Mouse (Mus musculus) MEL (cell line): ENCODE measurements around the gene Sec1. TPM values are rescaled to one million over a fixed set of nuclear protein-coding genes. Genes with fewer than 3 reads are reported as not detected.

ENCODE experiments used
- DNase-seq: peaks from one replicate; pipeline ENCODE4 v3.0.0; 2011; ENCODE audit warnings: low read depth, low spot score
- H3K27ac ChIP-seq: 2 replicates; pipeline ENCODE4 v1.5.1; 2012; ENCODE audit warnings: low read depth, mild to moderate bottlenecking, control low read depth, low read length, moderate library complexity; ENCODE audit not compliant: control insufficient read depth
- H3K27me3 ChIP-seq, 2 experiments: fragments of 150-350 bp in 1 of 2; sonication (generic) in 1 of 2; 2 replicates each; pipeline ENCODE4 v1.6.1; 2012; ENCODE audit warnings: low read length in 2 of 2, mild to moderate bottlenecking in 2 of 2, improper control_type of control experiment in 1 of 2, moderate library complexity in 1 of 2; ENCODE audit not compliant: insufficient read depth in 2 of 2, control insufficient read depth in 1 of 2
- H3K36me3 ChIP-seq, 2 experiments: 2 replicates each; pipeline ENCODE4 v1.6.1; 2012 to 2014; ENCODE audit warnings: low read length in 2 of 2, improper control_type of control experiment in 1 of 2, inconsistent platforms in 1 of 2, mild to moderate bottlenecking in 1 of 2; ENCODE audit not compliant: insufficient read depth in 2 of 2, control insufficient read depth in 1 of 2
- H3K4me1 ChIP-seq, 2 experiments: fragments of 150-350 bp in 1 of 2; sonication (generic) in 1 of 2; 2 replicates each; pipeline ENCODE4 v1.6.1; 2012; ENCODE audit warnings: low read length in 2 of 2, improper control_type of control experiment in 1 of 2, mild to moderate bottlenecking in 1 of 2; ENCODE audit not compliant: insufficient read depth in 2 of 2, control insufficient read depth in 1 of 2
- H3K4me3 ChIP-seq, 2 experiments: fragments of 150-350 bp in 1 of 2; sonication (generic) in 1 of 2; 2 replicates each; pipeline ENCODE4 v1.5.1; 2012; ENCODE audit warnings: low read depth in 2 of 2, low read length in 2 of 2, mild to moderate bottlenecking in 2 of 2, moderate library complexity in 2 of 2, control low read depth in 1 of 2, improper control_type of control experiment in 1 of 2; ENCODE audit not compliant: control insufficient read depth in 1 of 2, insufficient read depth in 1 of 2
- H3K79me2 ChIP-seq: 2 replicates; pipeline ENCODE4 v1.6.1; 2012; ENCODE audit warnings: mild to moderate bottlenecking, low read length, moderate library complexity; ENCODE audit not compliant: control insufficient read depth, poor library complexity, insufficient read depth
- H3K9ac ChIP-seq: 2 replicates; pipeline ENCODE4 v1.6.1; 2012; ENCODE audit warnings: low read depth, mild to moderate bottlenecking, control low read depth, low read length, moderate library complexity; ENCODE audit not compliant: control insufficient read depth, poor library complexity, severe bottlenecking
- H3K9me3 ChIP-seq: fragments of 150-350 bp; sonication (generic); replicated peaks from 2 replicates; pipeline ENCODE4 v1.6.1; 2012; ENCODE audit warnings: mild to moderate bottlenecking, low read length, improper control_type of control experiment, moderate library complexity; ENCODE audit not compliant: insufficient read depth
- BHLHE40 ChIP-seq: IDR thresholded peaks from 2 replicates; pipeline ENCODE4 v1.6.1; 2012; ENCODE audit warnings: low read depth, mild to moderate bottlenecking, inconsistent platforms, low read length, improper control_type of control experiment, borderline replicate concordance
- CHD2 ChIP-seq: IDR thresholded peaks from 2 replicates; pipeline ENCODE4 v1.6.1; 2011; ENCODE audit warnings: low read length, improper control_type of control experiment
- CTCF ChIP-seq, 3 experiments: IDR thresholded peaks in 2 of 3; conservative IDR thresholded peaks in 1 of 3; 2 replicates each; pipeline ENCODE4 v1.5.1; 2011 to 2012; ENCODE audit warnings: low read length in 3 of 3, low read depth in 2 of 3, mild to moderate bottlenecking in 2 of 3, improper control_type of control experiment in 1 of 3, inconsistent platforms in 1 of 3, mixed read lengths in 1 of 3, moderate library complexity in 1 of 3; ENCODE audit not compliant: control insufficient read depth in 1 of 3, insufficient read depth in 1 of 3, poor library complexity in 1 of 3, severe bottlenecking in 1 of 3
- ELF1 ChIP-seq: IDR thresholded peaks from 2 replicates; pipeline ENCODE4 v1.6.1; 2014; ENCODE audit warnings: low read depth, mild to moderate bottlenecking, inconsistent platforms, low read length, improper control_type of control experiment, moderate library complexity
- EP300 ChIP-seq, 2 experiments: IDR thresholded peaks; 2 replicates each; pipeline ENCODE4 v1.6.1; 2011; ENCODE audit warnings: improper control_type of control experiment in 2 of 2, low read length in 2 of 2, low read depth in 1 of 2, mild to moderate bottlenecking in 1 of 2
- ETS1 ChIP-seq: IDR thresholded peaks from 2 replicates; pipeline ENCODE4 v1.6.1; 2012; ENCODE audit warnings: low read depth, mild to moderate bottlenecking, inconsistent platforms, low read length, improper control_type of control experiment, moderate library complexity
- GATA1 ChIP-seq: IDR thresholded peaks from 2 replicates; pipeline ENCODE4 v1.6.1; 2011; ENCODE audit warnings: low read depth, low read length, improper control_type of control experiment
- HCFC1 ChIP-seq: IDR thresholded peaks from 2 replicates; pipeline ENCODE4 v1.6.1; 2012; ENCODE audit warnings: low read depth, mild to moderate bottlenecking, inconsistent platforms, low read length, improper control_type of control experiment, moderate library complexity
- JUND ChIP-seq: IDR thresholded peaks from 2 replicates; pipeline ENCODE4 v1.6.1; 2011; ENCODE audit warnings: low read depth, mild to moderate bottlenecking, improper control_type of control experiment, low read length
- KAT2A ChIP-seq: conservative IDR thresholded peaks from 2 replicates; pipeline ENCODE4 v1.6.1; 2012; ENCODE audit warnings: low read depth, low read length, improper control_type of control experiment, inconsistent platforms
- MAFK ChIP-seq: IDR thresholded peaks from 2 replicates; pipeline ENCODE4 v1.6.1; 2011; ENCODE audit warnings: low read depth, mild to moderate bottlenecking, low read length, improper control_type of control experiment, borderline replicate concordance
- MAX ChIP-seq: IDR thresholded peaks from 2 replicates; pipeline ENCODE4 v1.6.1; 2011; ENCODE audit warnings: low read length, improper control_type of control experiment
- MAZ ChIP-seq: IDR thresholded peaks from 2 replicates; pipeline ENCODE4 v1.6.1; 2012; ENCODE audit warnings: low read depth, mild to moderate bottlenecking, inconsistent platforms, low read length, improper control_type of control experiment
- MEF2A ChIP-seq: IDR thresholded peaks from 2 replicates; pipeline ENCODE4 v1.6.1; 2014; ENCODE audit warnings: low read depth, mild to moderate bottlenecking, inconsistent platforms, low read length, improper control_type of control experiment; ENCODE audit not compliant: poor library complexity, insufficient replicate concordance, severe bottlenecking; ENCODE audit errors: extremely low read depth
- MXI1 ChIP-seq: IDR thresholded peaks from 2 replicates; pipeline ENCODE4 v1.6.1; 2011; ENCODE audit warnings: mild to moderate bottlenecking, low read depth, low read length, improper control_type of control experiment
- MYB ChIP-seq: IDR thresholded peaks from 2 replicates; pipeline ENCODE4 v1.6.1; 2011; ENCODE audit warnings: mild to moderate bottlenecking, low read depth, low read length, improper control_type of control experiment
- MYC ChIP-seq: IDR thresholded peaks from 2 replicates; pipeline ENCODE4 v1.6.1; 2011; ENCODE audit warnings: low read depth, mild to moderate bottlenecking, low read length, improper control_type of control experiment, moderate library complexity
- NELFE ChIP-seq: IDR thresholded peaks from 2 replicates; pipeline ENCODE4 v1.6.1; 2011; ENCODE audit warnings: low read depth, low read length, improper control_type of control experiment
- NRF1 ChIP-seq: IDR thresholded peaks from 2 replicates; pipeline ENCODE4 v1.6.1; 2014; ENCODE audit warnings: low read depth, mild to moderate bottlenecking, inconsistent platforms, low read length, improper control_type of control experiment, moderate library complexity; ENCODE audit not compliant: poor library complexity, insufficient read depth, severe bottlenecking
- POLR2A ChIP-seq, 2 experiments: IDR thresholded peaks; 2 replicates each; pipeline ENCODE4 v1.6.1; 2011 to 2012; ENCODE audit warnings: low read length in 2 of 2, mild to moderate bottlenecking in 2 of 2, control low read depth in 1 of 2, improper control_type of control experiment in 1 of 2, low read depth in 1 of 2, moderate library complexity in 1 of 2; ENCODE audit not compliant: control insufficient read depth in 1 of 2, insufficient read depth in 1 of 2, poor library complexity in 1 of 2
- POLR2AphosphoS5 ChIP-seq: IDR thresholded peaks from 2 replicates; pipeline ENCODE4 v1.6.1; 2012; ENCODE audit warnings: low read depth, borderline replicate concordance, mild to moderate bottlenecking, inconsistent platforms, low read length, moderate library complexity, mixed read lengths
- RAD21 ChIP-seq: IDR thresholded peaks from 2 replicates; pipeline ENCODE4 v1.6.1; 2011; ENCODE audit warnings: mild to moderate bottlenecking, low read depth, low read length, improper control_type of control experiment
- RCOR1 ChIP-seq: IDR thresholded peaks from 2 replicates; pipeline ENCODE4 v1.6.1; 2012; ENCODE audit warnings: low read depth, mild to moderate bottlenecking, inconsistent platforms, low read length, improper control_type of control experiment
- SIN3A ChIP-seq: IDR thresholded peaks from 2 replicates; pipeline ENCODE4 v1.6.1; 2012; ENCODE audit warnings: low read length, improper control_type of control experiment, inconsistent platforms
- SMC3 ChIP-seq: IDR thresholded peaks from 2 replicates; pipeline ENCODE4 v1.6.1; 2011; ENCODE audit warnings: low read depth, low read length, improper control_type of control experiment
- TAL1 ChIP-seq: IDR thresholded peaks from 2 replicates; pipeline ENCODE4 v1.6.1; 2012; ENCODE audit warnings: mild to moderate bottlenecking, inconsistent platforms, low read length, moderate library complexity, mixed read lengths
- TCF12 ChIP-seq: IDR thresholded peaks from 2 replicates; pipeline ENCODE4 v1.6.1; 2014; ENCODE audit warnings: low read depth, mild to moderate bottlenecking, inconsistent platforms, low read length, improper control_type of control experiment, moderate library complexity
- UBTF ChIP-seq: IDR thresholded peaks from 2 replicates; pipeline ENCODE4 v1.6.1; 2012; ENCODE audit warnings: low read depth, mild to moderate bottlenecking, inconsistent platforms, low read length, improper control_type of control experiment, moderate library complexity, borderline replicate concordance; ENCODE audit not compliant: insufficient read depth
- USF2 ChIP-seq, 2 experiments: IDR thresholded peaks; 2 replicates each; pipeline ENCODE4 v1.6.1; 2011 to 2012; ENCODE audit warnings: improper control_type of control experiment in 2 of 2, low read length in 2 of 2, borderline replicate concordance in 1 of 2, inconsistent platforms in 1 of 2, low read depth in 1 of 2, mild to moderate bottlenecking in 1 of 2; ENCODE audit not compliant: insufficient read depth in 1 of 2
- ZC3H11A ChIP-seq: IDR thresholded peaks from 2 replicates; pipeline ENCODE4 v1.6.1; 2012; ENCODE audit warnings: low read depth, mild to moderate bottlenecking, inconsistent platforms, low read length, improper control_type of control experiment
- ZMIZ1 ChIP-seq: IDR thresholded peaks from 2 replicates; pipeline ENCODE4 v1.6.1; 2012; ENCODE audit warnings: low read depth, mild to moderate bottlenecking, inconsistent platforms, low read length, improper control_type of control experiment, moderate library complexity
- ZNF384 ChIP-seq: IDR thresholded peaks from 2 replicates; pipeline ENCODE4 v1.6.1; 2012; ENCODE audit warnings: low read depth, mild to moderate bottlenecking, inconsistent platforms, low read length, improper control_type of control experiment
- polyA plus RNA-seq, 2 experiments: library from polyadenylated mRNA; stranded (reverse) in 1 of 2; unstranded in 1 of 2; fragments of >175 nt in 1 of 2; fragments of >200 nt in 1 of 2; gene quantifications; 2 replicates each; pipeline versions ENCODE4 v1.2.1 to v1.2.4; 2012; ENCODE audit warnings: low replicate concordance in 2 of 2, low read depth in 1 of 2; ENCODE audit not compliant: insufficient read length in 2 of 2, insufficient read depth in 1 of 2, missing spikeins in 1 of 2
- total RNA-seq: library from RNA; depleted of rRNA; stranded (reverse); fragments of 300-350 nt; gene quantifications from 2 replicates; pipeline ENCODE4 v1.2.3, GENCODE M21; 2012

The Sec1 gene
- total and polyA plus RNA-seq, 3 experiments: not detected

DNA sequence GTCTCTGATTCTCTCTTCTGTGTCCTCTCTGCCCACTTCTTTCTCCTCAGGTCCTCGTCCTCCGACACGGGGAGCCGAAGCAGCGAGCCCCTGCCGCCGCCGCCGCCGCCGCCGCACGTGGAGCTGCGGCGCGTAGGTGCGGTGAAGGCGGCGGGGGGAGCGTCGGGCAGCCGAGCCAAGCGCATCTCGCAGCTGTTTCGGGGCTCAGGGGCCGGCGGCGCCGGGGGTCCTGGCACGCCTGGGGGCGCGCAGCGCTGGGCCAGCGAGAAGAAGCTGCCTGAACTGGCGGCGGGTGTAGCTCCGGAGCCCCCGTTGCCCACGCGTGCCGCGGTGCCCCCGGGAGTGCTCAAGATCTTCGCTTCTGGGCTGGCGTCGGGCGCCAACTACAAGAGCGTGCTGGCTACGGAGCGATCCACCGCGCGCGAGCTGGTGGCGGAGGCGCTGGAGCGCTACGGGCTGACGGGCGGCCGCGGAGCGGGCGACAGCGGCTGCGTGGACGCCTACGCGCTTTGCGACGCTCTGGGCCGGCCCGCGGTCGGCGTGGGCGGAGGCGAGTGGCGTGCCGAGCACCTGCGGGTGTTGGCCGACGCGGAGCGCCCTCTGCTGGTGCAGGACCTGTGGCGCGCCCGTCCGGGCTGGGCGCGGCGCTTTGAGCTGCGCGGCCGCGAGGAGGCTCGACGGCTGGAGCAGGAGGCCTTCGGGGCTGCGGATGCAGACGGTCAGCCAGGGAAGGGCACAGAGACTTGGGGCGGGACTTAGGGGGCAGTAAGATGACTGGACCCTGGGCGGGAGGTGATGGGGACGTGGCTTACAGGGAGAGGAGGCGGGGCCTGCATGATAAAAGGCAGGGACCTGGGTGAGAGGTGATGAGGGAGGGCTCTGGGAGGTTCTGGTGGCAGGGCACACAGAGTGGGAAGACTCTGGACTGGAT is 65.6 kb downstream of the Sec1 start:
- peaks cover 2% of the 10 kb centered on the region; the same call in 1 of the 2 replicates for H3K79me2 ChIP-seq
- H3K36me3 ChIP-seq: no peaks in the 10 kb centered on the region
- H3K9ac ChIP-seq: peak overlapping the region; percentile 88
- peak; percentile 89 for DNase-seq
- no peaks in the 10 kb centered on the region for H3K27me3 ChIP-seq
- peak overlapping the region; percentile 59 to 60 for H3K4me3 ChIP-seq
- H3K4me1 ChIP-seq: peaks cover 0 to 13% of the 10 kb centered on the region in 2 experiments; a peak in 1 of 4 replicates
- TF ChIP-seq BHLHE40: peak; percentile 80
- TF ChIP-seq TCF12: peak; percentile 46; the same call in 1 of the 2 replicates
- TF ChIP-seq MYC: 0 out of 2 replicates have a peak, but pooled peaks have one; percentile 39
- TF ChIP-seq ZMIZ1: no peak
- TF ChIP-seq HCFC1: peak; percentile 57
- peak; percentile 62 to 65; a peak in 3 of 4 replicates for TF ChIP-seq POLR2A (IDR thresholded peaks at IDR 0.05; ENCODE audit: control insufficient read depth in 1 of 2, insufficient read depth in 1 of 2, low read depth in 1 of 2, low read length in 2 of 2, poor library complexity in 1 of 2)
- no peak for TF ChIP-seq CHD2
- no peak for TF ChIP-seq MYB
- TF ChIP-seq ZC3H11A: peak; percentile 47; the same call in 1 of the 2 replicates
- no peak for TF ChIP-seq USF2 (IDR thresholded peaks at IDR 0.05; ENCODE audit: borderline replicate concordance in 1 of 2, insufficient read depth in 1 of 2, low read depth in 1 of 2, low read length in 2 of 2)
- TF ChIP-seq RAD21: peak; percentile 58
- peak; percentile 35; the same call in 1 of the 2 replicates for TF ChIP-seq ETS1
- TF ChIP-seq POLR2AphosphoS5: no peak
- no peak for TF ChIP-seq KAT2A
- TF ChIP-seq RCOR1: no peak
- TF ChIP-seq MAX: peak; percentile 85
- no peak for TF ChIP-seq JUND
- 0 out of 2 replicates have a peak, but pooled peaks have one; percentile 67 for TF ChIP-seq UBTF
- TF ChIP-seq ZNF384: no peak
- no peak for TF ChIP-seq GATA1
- 0 out of 2 replicates have a peak, but pooled peaks have one; percentile 27 for TF ChIP-seq ELF1
- TF ChIP-seq MAFK: no peak
- TF ChIP-seq NRF1: peak; percentile 46; the same call in 1 of the 2 replicates
- TF ChIP-seq MEF2A: no peak
- TF ChIP-seq EP300 (IDR thresholded peaks at IDR 0.05; ENCODE audit: low read depth in 1 of 2, low read length in 2 of 2): no peak
- peak; percentile 76 for TF ChIP-seq SMC3
- TF ChIP-seq SIN3A: peak; percentile 71
- peak; percentile 75; the same call in 1 of the 2 replicates for TF ChIP-seq MAZ
- TF ChIP-seq MXI1: peak; percentile 72
- no peak for TF ChIP-seq TAL1
- peak; percentile 57 for TF ChIP-seq NELFE
- peak; percentile 58 to 93 (median 89) for TF ChIP-seq CTCF (IDR thresholded peaks at IDR 0.05 in 2 of 3, conservative IDR thresholded peaks at IDR 0.05 in 1 of 3; ENCODE audit: control insufficient read depth in 1 of 3, insufficient read depth in 1 of 3, low read depth in 2 of 3, low read length in 3 of 3, poor library complexity in 1 of 3, severe bottlenecking in 1 of 3)
- H3K9me3 ChIP-seq: no peaks in the 10 kb centered on the region
- no peak overlapping the region for H3K27ac ChIP-seq
